In genomic region chr1:125508594-125509257, GRCm38 (mm10) we compare ENCODE assay signal across 12 mouse cellular contexts. TPM values are rescaled to one million over a fixed set of nuclear protein-coding genes. Genes with fewer than 3 reads are reported as not detected.
A peak's percentile ranks its signal among the peaks of the same experiment; 100 is the strongest.
DNase-seq lines count a peak whose midpoint lies in the region; ATAC-seq lines count a peak whose summit lies in the region.
"Had no signal": no experiment of that assay in that cellular context is flagged by ENCODE, and none has a peak within 500 bp of the region (broad histone marks: within the 10 kb centered on the region; RNA-seq: fewer than 3 reads in every experiment).

No protein-coding gene starts in this region.

- intact Hi-C loops in gastrocnemius, postnatal 14 days (cut with DNase I; ENCODE audit: low total_unique reads) = no loop called here

- DNase-seq in liver, embryonic 11.5 days (ENCODE audit: low spot score) = no peak
- no peak for DNase-seq in liver
- peak; percentile 55 for DNase-seq in adrenal gland, adult 8-10 months
- peak; percentile 49 for DNase-seq in gastrocnemius, postnatal 14 days
- no peak for DNase-seq in spleen, postnatal 36 days (ENCODE audit: low spot score in 2 of 2)
- no peak for DNase-seq in right cerebral cortex, postnatal 25 days
- DNase-seq in layer of hippocampus, postnatal 10 days (ENCODE audit: low spot score in 2 of 2) = no peak
- DNase-seq: thymus, adult 2 months had no signal

- H3K4me1 ChIP-seq in liver, embryonic 11.5 days (replicated peaks; ENCODE audit: control insufficient read depth, insufficient read depth, low read length) = no peaks in the 10 kb centered on the region
- H3K4me1 ChIP-seq: forebrain, embryonic 10.5 days; hindbrain, embryonic 15.5 days; neural tube, embryonic 12.5 days had no signal

- 72% methylated on average over 5 of the region's 5 CpGs for WGBS in liver, embryonic 11.5 days

- no peak overlapping the region for H3K4me2 ChIP-seq in liver, embryonic 11.5 days
- H3K4me2 ChIP-seq: hindbrain, embryonic 15.5 days; neural tube, embryonic 12.5 days had no signal

- no peaks in the 10 kb centered on the region for H3K27me3 ChIP-seq in liver, embryonic 11.5 days (replicated peaks; ENCODE audit: control insufficient read depth, insufficient read depth, low read length)
- H3K27me3 ChIP-seq: hindbrain, embryonic 15.5 days; neural tube, embryonic 12.5 days had no signal

- H3K9me3 ChIP-seq in liver, embryonic 11.5 days (ENCODE audit: control insufficient read depth, low read length) = no peaks in the 10 kb centered on the region
- H3K9me3 ChIP-seq: forebrain, embryonic 10.5 days; hindbrain, embryonic 15.5 days; neural tube, embryonic 12.5 days had no signal

- H3K27ac ChIP-seq in liver, embryonic 11.5 days (ENCODE audit: low read depth, low read length) = no peak overlapping the region
- H3K27ac ChIP-seq: forebrain, embryonic 10.5 days; hindbrain, embryonic 15.5 days; neural tube, embryonic 12.5 days had no signal

- H3K4me3 ChIP-seq in liver, embryonic 11.5 days (ENCODE audit: low read depth, low read length) = no peak overlapping the region
- H3K4me3 ChIP-seq: forebrain, embryonic 10.5 days; hindbrain, embryonic 15.5 days; neural tube, embryonic 12.5 days had no signal

- no peak overlapping the region for H3K9ac ChIP-seq in liver, embryonic 11.5 days (ENCODE audit: low read depth, low read length)
- H3K9ac ChIP-seq: hindbrain, embryonic 15.5 days; neural tube, embryonic 12.5 days had no signal

- peak; percentile 58 for ATAC-seq in liver, embryonic 11.5 days (replicated peaks; ENCODE audit: low FRiP score)
- ATAC-seq in megakaryocyte progenitor cell, adult 5-6 weeks (replicated peaks; ENCODE audit: poor library complexity) = peak; percentile 97

- no peaks in the 10 kb centered on the region for H3K36me3 ChIP-seq in liver, embryonic 11.5 days (ENCODE audit: control insufficient read depth, insufficient read depth, low read length)
- H3K36me3 ChIP-seq: forebrain, embryonic 10.5 days; hindbrain, embryonic 15.5 days; neural tube, embryonic 12.5 days had no signal

RNA-seq across cellular contexts. Expression of gene Slc35f5, which starts 51.7 kb away (rescaled TPM):
- polyA plus RNA-seq in liver, embryonic 11.5 days (2014; fragmentation: Nextera tagmentation; extraction: Ambion mirVana) = 28.5 and 30.4 TPM in 2 replicates
- 10 to 100 TPM; 32.6 to 43.8 (median 38.3) TPM for total RNA-seq in adrenal gland, adult 8-10 months (2022)
- total RNA-seq in gastrocnemius, postnatal 14 days (2021) = 10 to 100 TPM; 18.5 to 18.7 TPM
- total RNA-seq in megakaryocyte progenitor cell, adult 5-6 weeks (2015) = 10.4 and 11.1 TPM in 2 replicates
- 8.9 and 14.0 TPM in 2 replicates for total RNA-seq in megakaryocyte progenitor cell, adult 5-6 weeks (2017)
- 10 to 100 TPM; 32.3 to 36.5 TPM for total RNA-seq in layer of hippocampus, postnatal 10 days (2021)

Comparison
In these comparisons a context has a peak if more than half of its experiments do, and no peak if none do; other contexts are left out.
1. DNase-seq: peak in adrenal gland, adult 8-10 months (single experiment) and gastrocnemius, postnatal 14 days (single experiment); none in liver, embryonic 11.5 days (single experiment), liver (single experiment), spleen, postnatal 36 days (0 of 2), right cerebral cortex, postnatal 25 days (single experiment) and layer of hippocampus, postnatal 10 days (0 of 2).